Mouse (Mus musculus) layer of hippocampus, adult 6 months (tissue): ENCODE measurements around the gene Olfr649. TPM values are rescaled to one million over a fixed set of nuclear protein-coding genes. Genes with fewer than 3 reads are reported as not detected.

Experiments
- long read RNA-seq, 2 experiments: library from polyadenylated mRNA; unstranded; transcript quantifications; one replicate each; pipeline ENCODE4 v2.0.0; 2019 to 2020
- polyA plus RNA-seq: library from polyadenylated mRNA; unstranded; fragments of <200 nt; fragmentation: Nextera tagmentation; gene quantifications from 2 replicates; pipeline ENCODE4 v1.2.3, GENCODE M21; 2021

Olfr649 gene
- polyA plus RNA-seq = not detected in 2 replicates
- long read RNA-seq, experiment 1 = 0 reads
- long read RNA-seq, experiment 2 = 0 reads

GRCm38 (mm10) chr7:104195885-104196284 is at the start of gene Olfr649:
Olfr649 (minus strand) TSS chr7:104195985.

GRCm38 (mm10) chr7:104244287-104245181 is 48.7 kb upstream of the Olfr649 start, which contains the start of gene Trim34a:
Trim34a (plus strand) TSS chr7:104244457.

GRCm38 (mm10) chr7:104218701-104219569 is 23.1 kb upstream of the Olfr649 start, which contains the start of gene Trim6:
Trim6 (plus strand) TSS chr7:104218793.

GRCm38 (mm10) chr7:104183292-104183691 is 12.5 kb downstream of the Olfr649 start, which contains the start of gene Olfr648:
Olfr648 (minus strand) TSS chr7:104183392.

GRCm38 (mm10) chr7:104150456-104150855 is 45.3 kb downstream of the Olfr649 start, which contains the start of gene Ubqlnl:
Ubqlnl (minus strand) TSS chr7:104150556.

GRCm38 (mm10) chr7:104143179-104143578 is 52.6 kb downstream of the Olfr649 start, which contains the start of gene Ubqln3:
Ubqln3 (minus strand) TSS chr7:104143279.

Other genes with a start within 250 kb of the Olfr649 start
- not detected in 2 replicates for gene Olfr635, start 224.8 kb downstream of the Olfr649 start, polyA plus RNA-seq
- not detected in 2 replicates for gene Olfr638, start 197.2 kb downstream of the Olfr649 start, polyA plus RNA-seq
- not detected in 2 replicates for gene Olfr639, start 178.7 kb downstream of the Olfr649 start, polyA plus RNA-seq
- gene Olfr640, start 170.4 kb downstream of the Olfr649 start, polyA plus RNA-seq = not detected in 2 replicates
- not detected in 2 replicates for gene Olfr641, start 160.5 kb downstream of the Olfr649 start, polyA plus RNA-seq
- not detected in 2 replicates for gene Olfr642, start 143.3 kb downstream of the Olfr649 start, polyA plus RNA-seq
- not detected in 2 replicates for gene 4930516K23Rik, start 134.5 kb downstream of the Olfr649 start, polyA plus RNA-seq
- gene Olfr644, start 124.1 kb downstream of the Olfr649 start, polyA plus RNA-seq = not detected in 2 replicates
- not detected in 2 replicates for gene Olfr645, start 110.5 kb downstream of the Olfr649 start, polyA plus RNA-seq
- gene Olfr646, start 91.1 kb downstream of the Olfr649 start, polyA plus RNA-seq = not detected in 2 replicates
- not detected in 2 replicates for gene Ubqln5, start 66.2 kb downstream of the Olfr649 start, polyA plus RNA-seq
- gene Olfr643, start 58.6 kb downstream of the Olfr649 start, polyA plus RNA-seq = not detected in 2 replicates
- gene Ubqln3, start 52.7 kb downstream of the Olfr649 start, polyA plus RNA-seq = not detected in 2 replicates
- not detected in 2 replicates for gene Ubqlnl, start 45.4 kb downstream of the Olfr649 start, polyA plus RNA-seq
- gene Olfm5, start 31.2 kb downstream of the Olfr649 start, polyA plus RNA-seq = not detected in 2 replicates
- gene Olfr648, start 12.6 kb downstream of the Olfr649 start, polyA plus RNA-seq = not detected in 2 replicates
- gene Trim6, start 22.8 kb upstream of the Olfr649 start, polyA plus RNA-seq = 0.15 and 0.18 TPM in 2 replicates
- 1.2 and 2.2 TPM in 2 replicates for gene Trim34a, start 48.5 kb upstream of the Olfr649 start, polyA plus RNA-seq
- 0.15 and 0.21 TPM in 2 replicates for gene Trim5, start 92.1 kb upstream of the Olfr649 start, polyA plus RNA-seq
- gene Trim12a, start 119.5 kb upstream of the Olfr649 start, polyA plus RNA-seq = 1.8 and 2.5 TPM in 2 replicates
- 0.15 TPM in 1 of 2 replicates, not detected in the other for gene Trim34b, start 133.5 kb upstream of the Olfr649 start, polyA plus RNA-seq
- 0.25 and 0.51 TPM in 2 replicates for gene Trim12c, start 157.4 kb upstream of the Olfr649 start, polyA plus RNA-seq
- 0.06 TPM in 1 of 2 replicates, not detected in the other for gene Trim30b, start 173.9 kb upstream of the Olfr649 start, polyA plus RNA-seq
- 0.10 TPM in 1 of 2 replicates, not detected in the other for gene Trim30c, start 204.9 kb upstream of the Olfr649 start, polyA plus RNA-seq